Mouse (Mus musculus) embryo, embryonic 10.5 days (tissue): Measurements from ENCODE around the gene Trp53rka.

Experiments
- DNase-seq: peaks from one replicate; pipeline ENCODE4 v3.0.0-alpha.2; 2015; ENCODE audit warnings: low spot score

Trp53rka gene

DNA sequence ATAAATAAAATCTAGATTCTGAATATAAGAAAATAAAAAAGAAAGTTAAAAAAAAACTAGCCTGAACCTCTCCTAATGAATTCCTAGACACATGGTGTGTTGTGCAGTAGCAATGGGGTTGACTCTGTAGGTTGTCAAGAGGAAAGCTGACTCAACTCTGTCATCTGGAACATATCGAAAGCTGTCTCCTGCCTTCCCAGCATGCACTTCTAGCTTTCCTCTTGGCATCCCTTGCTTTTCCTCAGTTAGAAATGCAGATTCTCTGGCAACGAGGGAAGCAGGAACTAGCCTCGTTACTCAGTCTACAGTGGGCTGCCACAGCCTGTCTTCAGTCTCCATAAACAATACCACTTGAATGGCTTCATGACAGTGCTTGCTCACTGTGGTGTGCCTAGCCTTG is 7.3 kb downstream of the Trp53rka start:
- DNase-seq, result no peak

DNA sequence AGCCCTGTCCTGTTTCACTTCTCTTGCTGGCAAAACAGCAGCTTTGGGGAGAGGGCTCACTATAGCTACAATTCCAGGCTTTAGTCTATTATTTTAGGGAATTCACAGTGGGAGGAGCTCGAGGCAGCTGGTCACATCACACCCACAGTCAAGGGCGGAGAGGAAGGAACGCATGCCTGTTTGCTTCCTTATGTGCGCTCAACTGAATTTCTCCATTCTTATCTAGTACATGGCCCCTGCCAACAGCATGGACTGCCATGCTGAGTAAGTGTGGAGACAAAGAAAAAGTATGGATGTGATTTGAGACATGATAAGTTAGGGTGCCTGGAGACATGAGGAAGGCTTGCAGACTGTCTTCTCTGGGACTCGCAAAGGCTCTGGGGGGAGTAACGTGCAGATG is 9.0 kb downstream of the Trp53rka start:
- DNase-seq, result no peak

DNA sequence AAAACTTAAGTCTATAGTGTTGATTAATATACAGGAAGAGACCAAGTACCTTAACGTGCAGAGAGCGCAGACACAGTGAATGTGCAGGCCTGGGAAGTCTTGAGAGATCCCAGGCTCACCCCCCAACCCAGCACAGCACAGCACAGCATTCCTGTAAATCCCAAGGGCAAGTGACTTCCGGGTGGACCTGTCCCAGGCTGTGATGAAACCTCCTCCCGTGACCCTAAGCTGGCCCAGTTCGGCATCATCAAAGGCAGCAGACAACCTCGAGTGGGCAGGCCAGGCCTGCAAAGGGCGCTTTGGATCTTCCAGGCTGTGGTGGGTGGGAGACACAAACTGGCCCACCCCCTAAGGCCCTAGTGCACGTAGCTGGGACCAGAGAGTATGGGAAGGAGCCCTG is 11.1 kb downstream of the Trp53rka start:
- DNase-seq, result no peak

DNA sequence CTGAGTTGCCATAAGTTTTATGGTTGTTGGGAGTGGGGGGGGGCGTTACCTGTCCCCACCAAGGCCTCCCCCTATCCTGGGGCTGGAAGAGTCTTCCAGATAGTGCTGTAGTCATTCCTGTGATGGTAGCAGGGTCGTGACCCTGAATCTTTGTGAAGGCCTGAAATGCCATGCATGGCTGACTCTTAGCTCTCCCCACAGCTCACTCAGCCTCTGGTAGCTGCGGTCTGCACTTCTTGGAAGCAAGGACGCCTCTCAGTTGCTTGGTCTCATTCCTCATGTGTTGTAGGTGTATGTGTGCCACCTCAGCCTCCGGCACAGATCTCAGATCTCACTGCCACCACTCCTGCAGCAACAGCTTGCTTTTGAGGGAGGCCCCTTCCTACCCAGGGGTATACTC is 17.3 kb downstream of the Trp53rka start:
- DNase-seq, result no peak

DNA sequence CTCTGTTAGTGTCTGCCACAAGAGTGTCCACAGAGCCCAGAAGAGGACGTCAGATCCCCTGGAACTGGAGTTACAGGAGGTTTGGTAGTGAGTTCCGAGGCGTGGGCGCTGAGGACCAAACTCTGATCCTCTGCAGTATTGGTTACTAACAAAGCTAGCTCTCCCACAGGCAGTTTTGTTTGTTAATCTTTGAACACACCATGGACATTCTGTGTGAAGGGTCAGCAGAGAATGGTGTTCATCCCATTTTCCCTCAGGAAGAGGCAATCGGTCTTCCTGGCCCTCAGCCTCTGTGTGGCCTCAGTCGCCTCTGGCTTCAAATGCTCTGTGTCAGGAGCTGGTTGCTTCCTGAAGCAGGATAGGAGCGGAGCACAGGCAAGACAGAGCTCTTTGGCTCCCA is 17.7 kb downstream of the Trp53rka start:
- no peak for DNase-seq

DNA sequence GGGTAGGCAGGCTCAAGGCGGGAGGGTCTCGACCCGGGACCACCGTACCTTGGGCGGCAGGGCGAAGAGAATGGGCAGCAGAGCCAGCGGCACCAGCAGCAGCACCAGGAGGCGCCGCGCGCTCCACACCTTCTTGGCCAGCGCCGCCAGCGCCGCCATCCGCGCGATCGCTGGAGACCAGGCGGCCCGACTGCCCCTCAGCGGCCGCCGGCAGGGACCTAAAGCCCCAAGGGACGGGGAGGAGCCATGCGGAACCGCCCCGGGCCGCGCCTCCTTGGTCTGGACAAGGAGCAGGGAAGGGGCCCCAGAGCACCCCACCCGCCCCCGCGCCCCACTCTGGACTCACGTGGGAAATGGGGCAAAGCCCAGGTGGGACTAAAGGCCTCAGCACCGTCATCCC is 20.1 kb downstream of the Trp53rka start, which contains the start of gene Slc13a3:
Gene Slc13a3, minus strand, starts transcription at position 228 of the 400 bp plus-strand sequence.
- DNase-seq, result peak; percentile 56

DNA sequence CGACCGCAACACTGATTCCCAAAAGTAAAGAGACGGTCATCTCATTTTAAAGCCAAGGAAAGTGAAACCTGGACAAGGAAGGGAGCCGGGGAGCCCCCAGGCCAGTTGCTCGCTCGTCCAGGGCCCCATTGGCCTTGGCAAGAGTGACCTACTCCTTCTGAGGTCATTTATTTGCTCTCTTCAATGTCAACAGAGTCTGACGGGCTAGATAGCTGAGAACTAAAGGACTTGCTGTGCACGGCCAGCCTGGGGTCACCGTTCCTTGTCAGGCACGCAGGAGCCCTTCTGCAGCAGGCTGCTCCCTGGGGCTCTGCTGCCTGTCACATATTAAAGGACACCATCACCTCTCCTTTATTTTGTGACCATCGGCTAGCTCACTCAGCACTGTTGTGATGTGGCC is 21.2 kb downstream of the Trp53rka start:
- no peak for DNase-seq

DNA sequence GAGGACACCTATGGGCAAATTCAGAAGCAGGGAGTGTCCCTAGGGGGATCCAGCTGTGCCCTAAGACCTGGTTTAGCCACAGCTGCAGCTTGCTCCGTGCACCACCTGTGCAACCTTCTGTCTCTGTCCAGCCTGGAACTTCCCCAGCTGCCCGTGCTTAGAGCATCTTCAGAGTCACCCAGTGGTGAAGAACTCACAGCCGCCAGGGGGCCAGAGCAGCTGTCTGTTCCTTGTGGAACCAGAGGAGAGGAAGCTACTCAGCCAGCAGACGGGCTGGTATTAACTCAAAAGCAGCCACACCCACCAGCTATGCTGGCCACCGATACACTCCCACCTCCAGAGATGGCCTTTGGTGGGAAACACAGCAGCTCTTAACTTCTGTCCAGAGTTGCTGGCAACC is 23.0 kb downstream of the Trp53rka start:
- peak; percentile 35 for DNase-seq

DNA sequence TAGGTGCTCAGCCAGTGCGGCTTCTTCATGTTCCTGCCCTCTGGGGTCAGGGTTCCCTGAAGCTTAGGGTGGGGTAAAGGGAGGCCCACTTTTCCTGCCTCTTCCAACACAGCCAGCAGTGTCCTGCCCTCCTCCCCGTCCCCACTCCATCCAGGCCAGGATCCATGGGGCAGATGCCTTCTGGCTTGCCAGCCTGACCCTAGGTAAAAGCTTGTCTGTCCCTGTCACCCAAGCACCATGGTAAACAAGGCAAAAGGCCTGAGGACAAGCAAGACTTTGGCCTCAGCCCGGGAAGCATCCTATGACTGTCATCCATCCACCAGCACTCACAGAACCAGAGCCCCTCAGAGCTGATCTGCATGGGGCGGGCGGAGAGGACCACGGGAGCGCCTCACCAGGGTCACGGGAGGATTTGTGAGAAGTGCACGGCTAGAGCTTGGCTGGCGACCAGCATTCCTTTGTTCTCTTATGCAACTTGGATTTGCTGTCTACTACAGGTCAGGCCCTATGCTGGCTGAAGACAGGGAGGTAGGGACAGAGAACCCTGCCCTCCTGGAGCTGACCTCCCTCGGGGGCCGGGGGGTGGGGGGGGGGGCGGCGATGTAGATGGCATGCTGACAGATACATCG is 25.2 kb downstream of the Trp53rka start:
- DNase-seq, result no peak

DNA sequence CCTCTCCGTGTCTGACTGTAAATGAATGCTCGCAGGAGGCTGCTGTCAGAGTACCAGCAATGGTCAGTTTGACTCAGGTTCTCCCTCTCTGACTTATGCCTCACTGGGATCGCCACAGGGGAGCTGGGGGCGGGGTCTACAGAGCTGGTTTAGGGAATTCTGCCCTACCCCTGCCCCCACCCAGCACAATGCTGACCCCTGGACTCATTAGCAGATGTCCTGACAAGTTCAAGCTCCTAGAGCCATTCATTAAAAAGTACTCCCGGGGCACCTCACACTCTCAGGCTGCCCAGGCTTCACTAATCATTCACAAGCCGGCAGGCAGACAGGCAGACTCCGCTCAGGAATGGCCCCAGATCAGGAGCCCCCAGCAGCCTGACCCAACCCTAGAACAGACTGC is 33.5 kb downstream of the Trp53rka start:
- DNase-seq, result peak; percentile 51

DNA sequence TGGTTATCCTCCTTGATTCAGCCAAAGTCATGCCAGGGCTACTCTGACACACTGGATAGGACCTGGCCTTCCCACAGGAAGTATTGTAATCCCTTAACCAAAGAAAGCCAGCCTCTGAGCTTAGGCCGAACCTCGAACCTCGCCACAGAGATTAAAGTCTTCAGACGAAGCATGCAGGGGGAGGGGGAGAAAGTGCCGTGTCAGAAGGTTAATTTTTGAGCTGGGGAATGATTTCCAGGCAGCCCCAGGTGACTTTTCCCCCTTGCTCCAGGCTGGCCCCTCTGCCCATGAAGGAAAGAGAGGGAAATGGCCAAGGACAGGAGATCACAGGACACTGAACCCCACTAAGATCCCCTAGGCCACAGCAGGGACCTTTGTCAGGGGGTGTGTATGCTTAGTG is 34.9 kb downstream of the Trp53rka start:
- no peak for DNase-seq

DNA sequence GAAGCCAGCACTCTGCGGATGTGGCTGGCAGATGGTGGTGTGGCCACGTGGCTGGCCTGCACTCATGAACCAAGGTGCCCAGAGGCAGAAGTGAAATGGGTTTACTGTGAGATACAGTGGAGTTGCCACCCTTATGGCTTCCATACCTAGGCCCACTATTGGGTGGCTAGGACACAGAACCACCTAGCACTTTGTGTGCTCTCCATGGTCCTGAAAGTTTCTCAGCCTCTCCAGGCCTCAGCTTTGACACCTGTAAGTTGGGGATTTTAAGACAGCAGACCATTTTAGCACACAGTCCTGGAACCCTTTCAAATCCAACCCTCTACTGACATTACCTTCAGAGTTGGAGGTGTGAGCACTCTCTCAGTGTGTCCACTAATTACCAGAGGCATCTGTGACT is 36.4 kb downstream of the Trp53rka start:
- DNase-seq, result peak; percentile 65

DNA sequence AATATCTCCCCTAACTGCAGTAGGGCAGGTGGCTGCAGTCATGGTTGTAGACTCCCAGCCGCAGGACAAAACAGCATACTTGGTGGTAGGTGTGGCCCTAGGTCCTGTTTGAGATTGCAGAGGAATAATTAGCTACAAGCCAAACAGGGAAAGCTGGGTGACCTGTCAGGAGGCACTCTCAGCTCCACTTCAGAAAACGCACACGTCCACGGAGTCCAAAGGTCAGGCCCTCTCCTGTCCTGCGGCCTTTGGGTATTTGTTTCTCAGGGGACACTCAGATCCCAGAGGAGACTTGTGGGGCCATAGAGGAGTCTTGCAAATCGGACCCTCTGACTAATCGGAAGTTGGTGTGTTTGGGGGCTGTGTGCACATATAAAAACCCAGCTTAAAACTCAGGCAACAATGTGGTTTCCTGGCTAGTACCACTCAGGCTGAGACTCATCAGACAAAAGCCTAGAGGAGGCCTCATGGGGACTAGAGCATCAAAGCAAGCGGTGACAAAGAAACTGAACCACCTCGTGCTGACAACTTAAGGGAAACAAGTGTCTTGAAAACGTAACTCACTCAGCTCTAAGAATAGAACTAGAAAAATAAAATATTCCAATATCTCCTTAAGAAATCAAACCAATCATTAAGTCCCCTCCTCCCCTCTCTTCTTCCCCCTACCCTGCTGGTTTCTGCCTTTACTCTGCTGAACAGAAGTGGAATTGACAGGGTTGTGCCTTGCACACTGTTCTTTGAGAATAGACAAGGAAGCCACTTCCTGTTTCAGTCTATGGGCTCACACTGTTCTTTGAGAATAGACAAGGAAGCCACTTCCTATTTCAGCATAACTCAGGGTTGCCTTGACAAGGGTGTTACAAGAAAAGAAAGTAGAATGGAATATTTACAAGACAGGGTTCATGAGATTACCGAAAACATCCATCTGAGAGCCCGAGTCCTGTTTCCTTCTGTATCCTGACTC is 40.1 kb downstream of the Trp53rka start:
- DNase-seq, result no peak

DNA sequence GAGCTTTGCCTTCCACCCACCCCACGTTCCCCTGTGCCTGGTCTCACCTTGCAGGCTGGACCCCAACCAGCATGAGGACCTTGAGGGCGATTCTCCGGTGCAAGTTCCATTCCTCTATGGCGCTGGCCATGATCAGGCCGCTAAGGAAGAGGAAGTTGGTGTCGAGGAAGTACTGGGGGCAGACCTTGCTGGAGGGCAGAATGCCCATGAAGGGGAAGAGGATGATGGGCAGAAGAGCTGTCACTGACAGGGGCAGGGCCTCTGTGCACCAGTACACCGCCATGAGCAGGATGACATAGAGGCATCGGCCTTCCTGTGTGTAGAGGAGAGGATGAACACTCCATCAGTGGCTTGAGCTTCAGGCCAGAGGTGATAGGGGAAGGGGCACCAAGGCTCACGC is 44.6 kb downstream of the Trp53rka start:
- DNase-seq, result no peak

DNA sequence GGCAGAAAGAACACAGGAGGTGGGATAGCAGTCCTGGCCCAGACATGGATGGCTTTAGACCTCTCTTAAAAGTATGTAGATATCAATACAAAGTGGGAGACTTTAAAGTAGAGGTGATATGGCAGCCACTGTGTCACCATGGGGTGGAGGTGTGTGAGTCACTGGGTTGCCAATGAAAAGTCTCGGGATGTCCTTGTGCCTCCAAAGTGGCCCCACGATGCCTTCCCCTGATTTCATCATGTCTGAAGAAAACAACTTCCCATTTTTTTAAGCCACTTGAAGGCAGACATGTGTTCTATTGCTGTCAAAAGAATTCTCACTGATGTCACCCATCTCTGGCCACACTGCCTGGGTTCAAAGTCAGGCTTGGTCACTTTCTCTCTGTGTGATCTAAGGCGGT is 48.3 kb downstream of the Trp53rka start:
- DNase-seq, result no peak

DNA sequence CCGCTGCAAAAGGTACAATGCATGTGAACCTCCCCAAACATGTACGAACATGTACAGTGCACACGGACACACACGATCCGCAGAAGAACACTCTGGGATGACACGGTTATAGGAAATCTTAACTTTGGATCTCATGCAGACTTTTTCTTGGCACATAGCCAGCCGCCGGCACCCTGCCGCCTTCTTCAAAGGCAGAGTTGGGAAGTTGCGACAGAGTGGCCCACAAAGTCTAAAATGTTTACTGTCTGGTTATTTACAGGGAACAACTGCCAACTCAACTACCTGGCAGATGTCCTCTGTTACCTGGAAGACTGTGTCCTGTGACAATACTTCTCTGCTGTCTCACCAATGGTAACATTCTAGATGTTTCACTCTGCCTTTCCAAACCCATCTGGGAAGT is 50.1 kb downstream of the Trp53rka start:
- DNase-seq, result no peak

DNA sequence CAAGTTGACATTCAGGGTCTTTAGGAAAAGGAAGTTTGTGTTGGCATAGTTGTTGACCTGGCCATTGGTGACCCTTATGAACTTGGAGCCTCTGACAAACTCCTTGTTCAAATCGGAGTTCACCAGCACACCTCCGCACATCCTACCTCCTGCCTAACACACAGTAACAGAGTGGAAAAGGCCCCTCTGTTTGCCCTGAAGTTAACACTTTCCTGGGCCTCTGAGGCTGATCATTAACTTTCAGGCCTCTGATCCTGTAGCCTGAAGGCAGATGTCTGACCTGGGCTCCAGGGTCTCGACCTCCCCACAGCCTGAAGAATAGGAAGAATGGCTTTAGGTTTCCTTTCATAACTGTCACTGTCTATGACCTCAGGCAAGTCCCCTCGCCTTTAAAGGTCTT is 51.5 kb downstream of the Trp53rka start:
- no peak for DNase-seq
